Mouse (Mus musculus) embryonic facial prominence, embryonic 10.5 days (tissue): ENCODE results near the gene Macrod2. TPM values are rescaled to one million over a fixed set of nuclear protein-coding genes. Genes with fewer than 3 reads are reported as not detected.

Experiments
- DNase-seq: peaks from one replicate; pipeline ENCODE4 v3.0.0-alpha.2; 2017; ENCODE audit warnings: low spot score
- H3K27ac ChIP-seq: fragments of 300-500 bp; sonication (generic); replicated peaks from 2 replicates; pipeline ENCODE4 v1.5.1; 2016; ENCODE audit warnings: mild to moderate bottlenecking
- H3K27me3 ChIP-seq: fragments of 300-500 bp; sonication (generic); replicated peaks from 2 replicates; pipeline ENCODE4 v1.6.1; 2016; ENCODE audit warnings: low read depth, mild to moderate bottlenecking; ENCODE audit not compliant: poor library complexity, severe bottlenecking
- H3K36me3 ChIP-seq: fragments of 300-500 bp; sonication (generic); replicated peaks from 2 replicates; pipeline ENCODE4 v1.6.1; 2016; ENCODE audit warnings: mild to moderate bottlenecking, moderate library complexity
- H3K4me1 ChIP-seq: fragments of 300-500 bp; sonication (generic); 2 replicates; pipeline ENCODE4 v1.6.1; 2016
- H3K4me3 ChIP-seq: fragments of 300-500 bp; sonication (generic); 2 replicates; pipeline ENCODE4 v1.5.1; 2016; ENCODE audit warnings: mild to moderate bottlenecking, moderate library complexity
- H3K9me3 ChIP-seq: fragments of 300-500 bp; sonication (generic); 2 replicates; pipeline ENCODE4 v1.6.1; 2016; ENCODE audit warnings: mild to moderate bottlenecking
- WGBS: fragments of 180-500 bp; shearing (Covaris S2); methylation state at CpG from one replicate; pipeline ENCODE4 v1.1.7; 2016; 5-methylcytosine and 5-hydroxymethylcytosine counted together
- polyA plus RNA-seq: library from polyadenylated mRNA; unstranded; fragments of >200 nt; fragmentation: Nextera tagmentation; extraction: Ambion mirVana; gene quantifications from 2 replicates; pipeline ENCODE4 v1.2.1, GENCODE M21; 2016

Macrod2 gene
- polyA plus RNA-seq, 1 experiment from 2014 or later: 25.8 TPM

- WGBS: 45% methylated on average over 7 of the region's 7 CpGs
Measured at GRCm38 (mm10) chr2:141288494-141288893, 893.4 kb downstream of the Macrod2 start.

GRCm38 (mm10) chr2:141289059-141289713 is 894.1 kb downstream of the Macrod2 start:
- 0 out of 2 replicates have a peak, but pooled peaks cover 4% of the 10 kb centered on the region for H3K27me3 ChIP-seq
- H3K4me3 ChIP-seq: no peak overlapping the region
- H3K4me1 ChIP-seq: peaks cover 48% of the 10 kb centered on the region
- no peaks in the 10 kb centered on the region for H3K36me3 ChIP-seq
- 48% methylated on average over 2 of the region's 2 CpGs for WGBS
- no peak overlapping the region for H3K27ac ChIP-seq
- no peaks in the 10 kb centered on the region for H3K9me3 ChIP-seq
- no peak for DNase-seq

More at GRCm38 (mm10) chr2:141288494-141288893, 893.4 kb downstream of the Macrod2 start:
- Histone ChIP-seq H3K4me1 (peaks cover 43% of the 10 kb centered on the region), H3K4me3 (no peak overlapping the region), H3K27ac (no peak overlapping the region), H3K27me3 (0 out of 2 replicates have a peak, but pooled peaks cover 4% of the 10 kb centered on the region), H3K36me3 (no peaks in the 10 kb centered on the region), H3K9me3 (no peaks in the 10 kb centered on the region)
- no peak for DNase-seq

- WGBS: 14% methylated on average over 3 of the region's 3 CpGs
- Histone ChIP-seq H3K9me3 (no peaks in the 10 kb centered on the region), H3K27me3 (no peaks in the 10 kb centered on the region), H3K4me1 (peaks cover 61% of the 10 kb centered on the region), H3K27ac (peak overlapping the region; percentile 19; the same call in 1 of the 2 replicates), H3K36me3 (no peaks in the 10 kb centered on the region), H3K4me3 (no peak overlapping the region)
- DNase-seq: peak; percentile 45
Measured at GRCm38 (mm10) chr2:141292847-141293246, 897.7 kb downstream of the Macrod2 start.

- no peak overlapping the region for H3K4me3 ChIP-seq
- DNase-seq: no peak
- peaks cover 19% of the 10 kb centered on the region for H3K4me1 ChIP-seq
- H3K9me3 ChIP-seq: no peaks in the 10 kb centered on the region
- H3K27ac ChIP-seq: no peak overlapping the region
- 62% methylated on average over 6 of the region's 6 CpGs for WGBS
- H3K27me3 ChIP-seq: no peaks in the 10 kb centered on the region
- no peaks in the 10 kb centered on the region for H3K36me3 ChIP-seq
Measured at GRCm38 (mm10) chr2:141299168-141299567, 904.1 kb downstream of the Macrod2 start.

- WGBS: 92% methylated on average over 2 of the region's 2 CpGs
- Histone ChIP-seq H3K4me3 (no peak overlapping the region), H3K27ac (no peak overlapping the region), H3K27me3 (no peaks in the 10 kb centered on the region), H3K4me1 (peaks cover 19% of the 10 kb centered on the region), H3K36me3 (no peaks in the 10 kb centered on the region), H3K9me3 (no peaks in the 10 kb centered on the region)
- no peak for DNase-seq
Measured at GRCm38 (mm10) chr2:141301030-141301429, 905.9 kb downstream of the Macrod2 start.

- no peaks in the 10 kb centered on the region for H3K36me3 ChIP-seq
- no peak for DNase-seq
- whole genome bisulfite sequencing: 66% methylated on average over 3 of the region's 3 CpGs
- H3K27me3 ChIP-seq: no peaks in the 10 kb centered on the region
- H3K27ac ChIP-seq: peak overlapping the region; percentile 15; the same call in 1 of the 2 replicates
- H3K9me3 ChIP-seq: no peaks in the 10 kb centered on the region
- H3K4me3 ChIP-seq: no peak overlapping the region
- peaks cover 16% of the 10 kb centered on the region for H3K4me1 ChIP-seq
Measured at GRCm38 (mm10) chr2:141308406-141308805, 913.3 kb downstream of the Macrod2 start.

- H3K9me3 ChIP-seq: no peaks in the 10 kb centered on the region
- H3K36me3 ChIP-seq: no peaks in the 10 kb centered on the region
- peaks cover 16% of the 10 kb centered on the region for H3K4me1 ChIP-seq
- no peak overlapping the region for H3K4me3 ChIP-seq
- 50% methylated on average over 10 of the region's 10 CpGs for WGBS
- DNase-seq: peak; percentile 42
- H3K27me3 ChIP-seq: no peaks in the 10 kb centered on the region
- H3K27ac ChIP-seq: peak overlapping the region; percentile 48; the same call in 1 of the 2 replicates
Measured at GRCm38 (mm10) chr2:141312136-141312948, 917.2 kb downstream of the Macrod2 start.

- Histone ChIP-seq H3K27me3 (no peaks in the 10 kb centered on the region), H3K4me3 (no peak overlapping the region), H3K4me1 (peaks cover 9% of the 10 kb centered on the region), H3K9me3 (no peaks in the 10 kb centered on the region), H3K36me3 (no peaks in the 10 kb centered on the region), H3K27ac (no peak overlapping the region)
- WGBS: 92% methylated on average over 3 of the region's 3 CpGs
- no peak for DNase-seq
Measured at GRCm38 (mm10) chr2:141315349-141315748, 920.2 kb downstream of the Macrod2 start.

GRCm38 (mm10) chr2:141323956-141324460 is 928.9 kb downstream of the Macrod2 start:
- 87% methylated on average over 7 of the region's 7 CpGs for WGBS
- Histone ChIP-seq H3K36me3 (no peaks in the 10 kb centered on the region), H3K4me3 (no peak overlapping the region)

GRCm38 (mm10) chr2:141327296-141327695 is 932.2 kb downstream of the Macrod2 start:
- no peaks in the 10 kb centered on the region for H3K36me3 ChIP-seq
- H3K4me1 ChIP-seq: no peaks in the 10 kb centered on the region
- no peak for DNase-seq
- H3K27me3 ChIP-seq: no peaks in the 10 kb centered on the region
- H3K27ac ChIP-seq: no peak overlapping the region
- WGBS: 83% methylated on average over 6 of the region's 6 CpGs
- H3K4me3 ChIP-seq: no peak overlapping the region
- no peaks in the 10 kb centered on the region for H3K9me3 ChIP-seq

More at GRCm38 (mm10) chr2:141323956-141324460, 928.9 kb downstream of the Macrod2 start:
- no peaks in the 10 kb centered on the region for H3K4me1 ChIP-seq
- H3K27ac ChIP-seq: no peak overlapping the region
- no peak for DNase-seq
- no peaks in the 10 kb centered on the region for H3K9me3 ChIP-seq
- no peaks in the 10 kb centered on the region for H3K27me3 ChIP-seq

GRCm38 (mm10) chr2:141337708-141338107 is 942.6 kb downstream of the Macrod2 start:
- 84% methylated on average over 3 of the region's 3 CpGs for WGBS
- Histone ChIP-seq H3K27me3 (no peaks in the 10 kb centered on the region), H3K27ac (no peak overlapping the region), H3K4me3 (no peak overlapping the region), H3K36me3 (no peaks in the 10 kb centered on the region), H3K9me3 (no peaks in the 10 kb centered on the region), H3K4me1 (no peaks in the 10 kb centered on the region)
- DNase-seq: no peak

GRCm38 (mm10) chr2:141343988-141344535 is 949.0 kb downstream of the Macrod2 start:
- H3K27ac ChIP-seq: no peak overlapping the region
- H3K27me3 ChIP-seq: no peaks in the 10 kb centered on the region
- 90% methylated on average over 10 of the region's 10 CpGs for WGBS
- no peaks in the 10 kb centered on the region for H3K36me3 ChIP-seq
- no peak overlapping the region for H3K4me3 ChIP-seq
- H3K9me3 ChIP-seq: no peaks in the 10 kb centered on the region
- no peak for DNase-seq
- H3K4me1 ChIP-seq: no peaks in the 10 kb centered on the region
